Mouse (Mus musculus) cerebellum, adult 9-11 months (tissue): Measurements from ENCODE around the gene Rrbp1.

Experiments
- DNase-seq: peaks from one replicate; pipeline ENCODE4 v3.0.0; 2022

The Rrbp1 gene

DNA sequence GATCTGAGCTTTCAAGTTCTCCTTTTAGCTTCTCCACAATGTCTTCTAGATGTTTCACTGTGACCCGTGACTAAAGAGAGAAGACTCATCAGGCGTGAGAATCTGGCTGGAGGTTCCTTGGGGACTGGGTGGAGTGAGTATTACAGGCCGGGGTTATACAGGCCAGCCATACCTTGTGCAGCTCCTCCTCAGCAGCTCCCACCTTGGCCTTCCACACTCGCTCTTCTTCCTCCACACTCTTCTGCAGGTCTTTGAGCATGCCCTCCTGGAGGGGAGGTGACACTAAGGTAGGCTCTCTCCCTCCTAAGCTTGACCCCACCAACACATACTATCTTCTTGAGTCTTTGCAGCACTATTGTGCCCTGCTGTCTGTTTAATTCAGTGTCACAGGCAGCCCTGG lies 57.1 kb downstream of the Rrbp1 start:
- DNase-seq: no peak

DNA sequence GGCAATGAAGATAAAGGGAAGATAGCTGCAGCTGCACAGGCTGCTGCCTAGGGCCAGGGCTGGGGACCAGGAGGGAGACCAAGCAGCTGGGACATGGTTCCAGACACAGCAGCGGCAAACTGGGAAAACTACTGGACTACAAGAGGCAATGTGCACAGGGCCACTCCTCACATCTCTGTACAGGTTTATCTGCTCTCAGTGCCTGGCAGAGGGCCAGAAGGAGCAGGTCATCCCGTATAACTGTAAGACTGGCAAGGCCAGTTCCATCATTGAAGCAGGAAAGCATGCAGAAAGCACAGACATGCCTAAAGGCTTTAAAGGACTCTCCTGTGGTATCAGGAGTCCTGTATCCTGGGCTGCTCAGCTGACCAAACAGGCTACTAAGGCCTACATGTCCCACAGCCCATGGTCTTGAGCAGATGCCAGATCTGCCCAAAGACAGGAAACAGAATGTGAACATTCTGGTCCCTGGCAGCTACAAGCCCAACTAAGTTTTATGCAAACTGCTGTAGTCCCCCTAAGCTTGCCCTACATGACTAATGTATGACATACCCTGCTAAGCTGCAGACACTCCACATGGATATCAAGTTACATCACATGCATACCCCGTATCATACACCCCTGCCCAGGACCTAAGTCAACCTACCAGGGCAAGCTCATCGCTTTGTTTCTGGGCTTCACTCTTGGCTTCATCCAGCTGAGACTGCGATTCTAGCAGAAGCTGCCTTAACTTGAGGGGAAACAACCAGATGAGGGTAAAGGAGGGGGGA lies 59.3 kb downstream of the Rrbp1 start:
- no peak for DNase-seq

GRCm38 (mm10) chr2:143951028-143951420 lies 60.0 kb downstream of the Rrbp1 start:
- DNase-seq: no peak

DNA sequence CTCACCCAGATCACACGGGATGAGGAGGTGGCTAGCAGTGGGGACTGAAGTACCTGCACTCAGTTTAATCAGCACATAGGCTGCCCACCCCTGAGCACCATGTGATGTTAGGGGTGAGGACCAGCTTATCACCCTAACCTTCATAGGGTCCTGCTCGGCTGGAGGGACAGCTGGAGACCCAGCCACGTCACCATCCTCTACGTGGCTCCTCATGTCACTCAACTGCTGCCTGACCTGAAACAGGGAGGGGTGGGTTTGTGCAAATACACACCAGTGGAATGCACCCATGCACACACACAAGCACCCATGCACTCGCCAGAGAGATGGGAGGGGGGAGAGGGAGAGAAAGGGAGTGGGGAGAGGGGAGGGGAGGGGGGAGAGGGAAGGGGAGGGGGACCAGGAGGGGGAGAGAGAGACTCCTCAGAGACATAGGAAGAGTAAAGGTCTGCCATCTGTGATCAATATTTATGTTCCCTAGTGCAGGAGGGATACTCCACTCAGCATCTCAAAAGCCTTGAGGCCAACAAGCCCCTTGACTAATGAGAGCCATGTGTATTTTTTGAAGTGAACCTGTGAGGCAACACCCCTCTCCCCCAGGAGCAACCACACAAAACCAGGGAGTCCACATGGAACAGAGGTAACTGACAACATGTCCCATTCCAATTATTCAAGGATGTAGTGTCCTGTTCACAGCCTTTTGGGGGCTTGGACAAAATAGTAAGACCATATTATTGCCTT lies 60.6 kb downstream of the Rrbp1 start:
- DNase-seq: no peak

DNA sequence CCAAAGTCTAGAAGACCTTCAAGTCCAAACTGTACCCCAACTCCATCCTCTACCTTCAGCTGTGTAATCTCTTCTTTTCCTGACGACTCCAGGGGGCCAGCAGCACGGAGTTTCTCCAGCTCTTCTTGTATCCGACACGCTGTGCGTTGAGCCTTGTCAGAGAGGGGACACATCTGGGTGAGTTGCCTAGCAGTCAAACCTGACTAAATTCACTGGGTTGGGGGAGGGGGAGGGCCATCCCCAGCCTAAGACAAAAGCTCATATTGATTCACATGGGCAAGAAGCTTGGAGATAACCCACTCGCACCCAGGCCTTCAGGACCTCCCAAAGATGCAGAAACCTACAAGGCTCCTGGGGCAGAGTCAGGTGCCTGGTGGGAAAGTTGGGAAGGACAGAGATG lies 61.8 kb downstream of the Rrbp1 start:
- DNase-seq: no peak

GRCm38 (mm10) chr2:143948416-143948815 lies 62.6 kb downstream of the Rrbp1 start:
- DNase-seq: no peak

GRCm38 (mm10) chr2:143947981-143948380 lies 63.1 kb downstream of the Rrbp1 start:
- DNase-seq: no peak

DNA sequence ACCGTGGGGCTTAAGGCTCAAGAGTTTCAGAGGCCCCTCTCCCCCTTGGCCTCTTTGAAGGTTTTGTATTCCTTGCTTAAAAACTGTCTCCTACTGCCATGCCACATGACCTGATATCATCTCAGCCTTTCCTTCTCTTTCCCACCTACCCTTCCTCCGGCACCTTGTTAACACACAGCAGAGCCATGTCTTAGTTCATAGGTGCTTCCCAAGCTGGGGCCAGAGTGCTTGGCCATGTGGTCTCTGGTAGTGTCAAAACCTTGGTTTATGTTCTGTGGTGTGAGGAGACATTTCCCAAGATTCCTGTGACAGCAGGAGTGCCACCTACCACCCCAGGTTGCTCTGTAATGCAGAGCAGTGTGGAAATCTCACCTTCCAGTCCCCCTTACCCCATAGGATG lies 64.7 kb downstream of the Rrbp1 start:
- DNase-seq: no peak

GRCm38 (mm10) chr2:143945466-143946075 lies 65.5 kb downstream of the Rrbp1 start:
- no peak for DNase-seq

GRCm38 (mm10) chr2:143944796-143945195 lies 66.3 kb downstream of the Rrbp1 start:
- no peak for DNase-seq

GRCm38 (mm10) chr2:143940406-143940805 lies 70.7 kb downstream of the Rrbp1 start:
- no peak for DNase-seq

DNA sequence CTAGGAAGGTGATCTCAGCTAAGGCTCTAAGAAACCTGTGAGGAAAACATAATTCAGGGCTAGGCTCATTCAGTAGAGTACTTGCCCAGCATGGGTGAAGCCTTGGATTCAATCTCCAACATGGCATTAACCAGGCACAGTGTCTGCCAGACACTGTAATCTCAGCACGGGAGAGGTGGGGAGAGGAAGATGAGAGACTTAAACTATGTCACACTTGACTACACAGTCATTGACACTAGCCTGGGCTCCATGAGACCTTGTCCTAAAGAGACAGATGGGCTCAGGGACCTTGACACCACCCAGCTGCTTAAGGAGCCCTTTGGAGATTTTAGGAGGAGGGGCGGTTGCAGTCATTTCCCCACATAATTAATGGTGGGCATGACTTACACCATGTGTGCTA lies 73.2 kb downstream of the Rrbp1 start:
- DNase-seq: no peak

GRCm38 (mm10) chr2:143934439-143934838 lies 76.6 kb downstream of the Rrbp1 start:
- DNase-seq: no peak

- DNase-seq: no peak
Measured at GRCm38 (mm10) chr2:143933516-143933915, 77.5 kb downstream of the Rrbp1 start.

DNA sequence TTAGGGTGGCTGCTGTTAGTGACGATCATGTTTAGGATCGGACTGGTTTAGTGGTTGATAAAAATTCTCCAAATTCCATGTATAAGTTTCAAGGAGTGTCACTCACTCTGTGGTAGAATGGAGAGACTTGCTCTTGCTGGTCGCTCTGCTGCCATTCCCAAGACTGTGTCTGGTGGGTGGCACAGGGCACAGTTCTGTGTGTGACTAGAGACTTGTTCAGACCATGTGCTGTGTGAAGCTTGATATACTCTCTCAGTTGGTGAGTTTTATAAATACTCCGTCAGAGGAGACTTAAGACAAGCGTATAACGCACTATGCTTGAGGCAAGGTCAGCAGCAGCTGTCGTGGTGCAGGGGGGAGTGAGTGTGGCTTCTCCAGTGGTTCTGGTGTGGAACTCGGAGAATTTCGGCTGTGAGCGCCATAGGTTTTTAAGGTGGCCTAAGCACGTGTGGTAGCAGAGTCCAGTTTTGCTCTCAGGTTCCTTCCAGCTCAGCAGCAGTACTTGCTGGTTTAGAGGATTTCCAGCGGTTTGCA lies 78.7 kb downstream of the Rrbp1 start:
- DNase-seq: no peak

GRCm38 (mm10) chr2:143929607-143930311 lies 81.3 kb downstream of the Rrbp1 start:
- no peak for DNase-seq

GRCm38 (mm10) chr2:143925826-143926225 lies 85.2 kb downstream of the Rrbp1 start:
- DNase-seq: no peak

GRCm38 (mm10) chr2:143924085-143924484 lies 87.0 kb downstream of the Rrbp1 start:
- no peak for DNase-seq

DNA sequence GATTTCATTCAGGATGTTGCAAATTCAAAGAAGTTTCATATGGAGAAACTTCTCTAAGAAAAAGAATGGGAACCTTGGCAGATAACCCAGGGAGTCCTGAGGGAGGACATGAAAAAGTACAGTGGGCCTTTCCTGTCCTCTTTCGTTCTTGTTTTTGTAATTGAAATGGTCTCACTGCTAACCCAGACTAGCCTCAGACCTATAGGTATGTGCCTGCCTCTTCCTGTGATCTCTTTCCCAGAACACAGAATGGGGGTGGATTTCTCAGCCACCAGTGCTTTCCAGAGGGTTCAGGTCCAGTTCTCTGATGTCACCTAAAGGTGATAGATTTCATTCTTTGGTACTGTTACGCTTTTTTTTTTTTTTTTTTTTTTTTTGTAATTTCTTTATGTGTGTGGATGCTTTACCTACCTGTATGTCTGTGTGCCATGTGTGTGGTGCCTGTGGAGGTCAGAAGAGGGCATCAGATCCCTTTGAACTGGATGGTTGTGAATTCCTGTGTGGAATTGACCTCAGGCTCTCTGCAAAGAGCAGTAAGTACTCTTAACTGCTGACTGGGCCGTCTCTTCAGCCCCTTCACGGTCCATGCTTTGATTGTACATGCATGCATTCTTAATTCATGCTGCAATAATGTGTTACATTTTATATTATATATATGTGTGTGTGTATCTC lies 92.1 kb downstream of the Rrbp1 start:
- no peak for DNase-seq

- DNase-seq: no peak
Measured at GRCm38 (mm10) chr2:143917622-143918021, 93.4 kb downstream of the Rrbp1 start.

- no peak for DNase-seq
Measured at GRCm38 (mm10) chr2:143916229-143916628, 94.8 kb downstream of the Rrbp1 start.

DNA sequence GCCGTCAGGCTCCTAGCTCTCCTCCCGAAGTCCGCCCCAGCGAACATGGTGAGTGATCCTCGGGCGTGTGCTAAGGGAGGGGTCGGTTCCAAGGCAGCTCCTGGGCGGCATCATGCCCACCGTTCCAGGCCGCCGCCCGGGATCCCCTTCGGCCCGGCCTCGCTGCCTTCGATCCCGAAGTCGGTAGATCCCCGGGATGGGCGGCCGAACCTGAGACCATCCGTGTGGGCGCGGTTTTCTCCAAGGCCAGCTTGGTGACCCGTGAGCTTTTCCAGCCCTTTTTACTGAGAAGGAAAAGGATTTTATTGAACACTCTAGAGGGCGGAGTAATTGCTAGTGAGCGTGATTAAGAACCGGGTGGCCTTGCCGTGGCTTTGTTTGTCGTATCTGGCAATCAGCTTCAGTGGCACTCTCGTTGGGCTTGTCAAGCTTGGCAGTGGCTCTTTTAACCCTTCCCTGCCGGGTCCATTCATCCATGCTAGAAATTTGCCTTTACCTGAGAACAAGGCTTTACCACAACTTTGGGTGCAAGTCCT lies 95.4 kb downstream of the Rrbp1 start:
- DNase-seq: no peak
